Mouse (Mus musculus): ENCODE results near the gene Gzma.

Gzma gene

GRCm38 (mm10) chr13:113100879-113101278 is at the start of gene Gzma:
Gene Gzma, minus strand, starts transcription at chr13:113100981.
- in situ Hi-C loops (cut with MboI; ENCODE audit: unreplicated experiment in 2 of 2): no loop called here

GRCm38 (mm10) chr13:113139597-113139996 is 38.8 kb upstream of the Gzma start:
- in situ Hi-C loops (cut with MboI; ENCODE audit: unreplicated experiment in 2 of 2): no loop called here

GRCm38 (mm10) chr13:113129974-113130373 is 29.2 kb upstream of the Gzma start:
- in situ Hi-C loops (cut with MboI; ENCODE audit: unreplicated experiment in 2 of 2): no loop called here

- in situ Hi-C loops (cut with MboI; ENCODE audit: unreplicated experiment in 2 of 2): no loop called here
Observed at GRCm38 (mm10) chr13:113121326-113121725, 20.5 kb upstream of the Gzma start.

GRCm38 (mm10) chr13:113120324-113121237 is 19.8 kb upstream of the Gzma start:
- in situ Hi-C loops (cut with MboI; ENCODE audit: unreplicated experiment in 2 of 2): no loop called here

GRCm38 (mm10) chr13:113118977-113119376 is 18.2 kb upstream of the Gzma start:
- in situ Hi-C loops (cut with MboI; ENCODE audit: unreplicated experiment in 2 of 2): no loop called here

- in situ Hi-C loops (cut with MboI; ENCODE audit: unreplicated experiment in 2 of 2): no loop called here
Observed at GRCm38 (mm10) chr13:113104759-113105158, 4.0 kb upstream of the Gzma start.

GRCm38 (mm10) chr13:113101804-113102203 is 1.0 kb upstream of the Gzma start:
- in situ Hi-C loops (cut with MboI; ENCODE audit: unreplicated experiment in 2 of 2): no loop called here

GRCm38 (mm10) chr13:113098406-113098805 is 2.4 kb downstream of the Gzma start:
- in situ Hi-C loops (cut with MboI; ENCODE audit: unreplicated experiment in 2 of 2): no loop called here

GRCm38 (mm10) chr13:113097011-113097410 is 3.8 kb downstream of the Gzma start:
- in situ Hi-C loops (cut with MboI; ENCODE audit: unreplicated experiment in 2 of 2): no loop called here

- in situ Hi-C loops (cut with MboI; ENCODE audit: unreplicated experiment in 2 of 2): no loop called here
Observed at GRCm38 (mm10) chr13:113094618-113095017, 6.2 kb downstream of the Gzma start.

GRCm38 (mm10) chr13:113090489-113090888 is 10.3 kb downstream of the Gzma start:
- in situ Hi-C loops (cut with MboI; ENCODE audit: unreplicated experiment in 2 of 2): no loop called here

GRCm38 (mm10) chr13:113087226-113088017 is 13.4 kb downstream of the Gzma start:
- in situ Hi-C loops (cut with MboI; ENCODE audit: unreplicated experiment in 2 of 2): no loop called here

GRCm38 (mm10) chr13:113084732-113085131 is 16.0 kb downstream of the Gzma start:
- in situ Hi-C loops (cut with MboI; ENCODE audit: unreplicated experiment in 2 of 2): no loop called here

GRCm38 (mm10) chr13:113082101-113082500 is 18.7 kb downstream of the Gzma start:
- in situ Hi-C loops (cut with MboI; ENCODE audit: unreplicated experiment in 2 of 2): no loop called here

- in situ Hi-C loops (cut with MboI; ENCODE audit: unreplicated experiment in 2 of 2): no loop called here
Observed at GRCm38 (mm10) chr13:113079021-113079420, 21.8 kb downstream of the Gzma start.

GRCm38 (mm10) chr13:113064542-113064941 is 36.2 kb downstream of the Gzma start:
- in situ Hi-C loops (cut with MboI; ENCODE audit: unreplicated experiment in 2 of 2): no loop called here

GRCm38 (mm10) chr13:113061746-113062145 is 39.0 kb downstream of the Gzma start:
- in situ Hi-C loops (cut with MboI; ENCODE audit: unreplicated experiment in 2 of 2): no loop called here

GRCm38 (mm10) chr13:113055826-113056225 is 45.0 kb downstream of the Gzma start:
- in situ Hi-C loops (cut with MboI; ENCODE audit: unreplicated experiment in 2 of 2): no loop called here

GRCm38 (mm10) chr13:113054230-113054629 is 46.6 kb downstream of the Gzma start:
- in situ Hi-C loops (cut with MboI; ENCODE audit: unreplicated experiment in 2 of 2): no loop called here

- in situ Hi-C loops (cut with MboI; ENCODE audit: unreplicated experiment in 2 of 2): loop anchor here (5.0 to 25.0 kb wide), 5 partner anchors 217 to 1285 kb away; partner anchors contain the start of genes Arl15 (in 1 of the 2) and Snx18 (in 1 of the 2)
Observed at GRCm38 (mm10) chr13:113047647-113048046, 53.1 kb downstream of the Gzma start.

Data from v-Abl transformed pro-B cells (cell line).